Mouse (Mus musculus): Measurements from ENCODE around the gene Slc48a1. TPM values are rescaled to one million over a fixed set of nuclear protein-coding genes. Genes with fewer than 3 reads are reported as not detected.

Slc48a1 gene
- polyA plus RNA-seq, 1 experiment from 2014 or later: 98.9 TPM

- peak overlapping the region; percentile 72 for H3K4me3 ChIP-seq (ENCODE audit: low read depth, low read length)
- no peak for ATAC-seq (ENCODE audit: low read depth)
- peak overlapping the region; percentile 90 for H3K4me2 ChIP-seq (ENCODE audit: low read depth, low read length)
- H3K9ac ChIP-seq (ENCODE audit: low read depth, low read length): peak overlapping the region; percentile 71; the same call in 1 of the 2 replicates
- peaks cover 24% of the 10 kb centered on the region for H3K27me3 ChIP-seq (ENCODE audit: control insufficient read depth, insufficient read depth, low read depth, low read length)
- H3K36me3 ChIP-seq (ENCODE audit: control insufficient read depth, insufficient read depth): no peaks in the 10 kb centered on the region
- no peaks in the 10 kb centered on the region for H3K9me3 ChIP-seq (replicated peaks; ENCODE audit: control insufficient read depth, low read length)
- no peak overlapping the region for H3K27ac ChIP-seq (ENCODE audit: low read length)
- 23% methylated on average over 10 of the region's 10 CpGs for WGBS (ENCODE audit: insufficient replicate concordance)
- H3K4me1 ChIP-seq (ENCODE audit: control insufficient read depth, low read depth, low read length): peaks cover 34% of the 10 kb centered on the region
Observed at GRCm38 (mm10) chr15:97831987-97832640, 53.8 kb downstream of the Slc48a1 start.

GRCm38 (mm10) chr15:97832764-97833479 lies 54.6 kb downstream of the Slc48a1 start:
- H3K27ac ChIP-seq (ENCODE audit: low read length): no peak overlapping the region
- H3K4me3 ChIP-seq (ENCODE audit: low read depth, low read length): no peak overlapping the region
- no peak for ATAC-seq (ENCODE audit: low read depth)
- no peak overlapping the region for H3K4me2 ChIP-seq (ENCODE audit: low read depth, low read length)
- H3K9ac ChIP-seq (ENCODE audit: low read depth, low read length): no peak overlapping the region
- H3K4me1 ChIP-seq (ENCODE audit: control insufficient read depth, low read depth, low read length): peaks cover 35% of the 10 kb centered on the region
- 33% methylated on average over 9 of the region's 9 CpGs for WGBS (ENCODE audit: insufficient replicate concordance)
- no peaks in the 10 kb centered on the region for H3K9me3 ChIP-seq (replicated peaks; ENCODE audit: control insufficient read depth, low read length)
- peaks cover 24% of the 10 kb centered on the region for H3K27me3 ChIP-seq (ENCODE audit: control insufficient read depth, insufficient read depth, low read depth, low read length)
- no peaks in the 10 kb centered on the region for H3K36me3 ChIP-seq (ENCODE audit: control insufficient read depth, insufficient read depth)

- H3K9me3 ChIP-seq (replicated peaks; ENCODE audit: control insufficient read depth, low read length): no peaks in the 10 kb centered on the region
- no peak for ATAC-seq (ENCODE audit: low read depth)
- H3K9ac ChIP-seq (ENCODE audit: low read depth, low read length): no peak overlapping the region
- H3K27ac ChIP-seq (ENCODE audit: low read length): no peak overlapping the region
- no peaks in the 10 kb centered on the region for H3K36me3 ChIP-seq (ENCODE audit: control insufficient read depth, insufficient read depth)
- 56% methylated on average over 17 of the region's 17 CpGs for WGBS (ENCODE audit: insufficient replicate concordance)
- no peak overlapping the region for H3K4me3 ChIP-seq (ENCODE audit: low read depth, low read length)
- no peak overlapping the region for H3K4me2 ChIP-seq (ENCODE audit: low read depth, low read length)
- H3K4me1 ChIP-seq (ENCODE audit: control insufficient read depth, low read depth, low read length): peaks cover 25% of the 10 kb centered on the region
- peaks cover 12% of the 10 kb centered on the region for H3K27me3 ChIP-seq (ENCODE audit: control insufficient read depth, insufficient read depth, low read depth, low read length)
Observed at GRCm38 (mm10) chr15:97836153-97836893, 58.0 kb downstream of the Slc48a1 start.

GRCm38 (mm10) chr15:97836894-97837247 lies 58.6 kb downstream of the Slc48a1 start:
- H3K27me3 ChIP-seq (ENCODE audit: control insufficient read depth, insufficient read depth, low read depth, low read length): peaks cover 8% of the 10 kb centered on the region; the same call in 1 of the 2 replicates
- no peak overlapping the region for H3K4me3 ChIP-seq (ENCODE audit: low read depth, low read length)
- no peak for ATAC-seq (ENCODE audit: low read depth)
- no peaks in the 10 kb centered on the region for H3K36me3 ChIP-seq (ENCODE audit: control insufficient read depth, insufficient read depth)
- WGBS (ENCODE audit: insufficient replicate concordance): 43% methylated on average over 8 of the region's 8 CpGs
- no peak overlapping the region for H3K4me2 ChIP-seq (ENCODE audit: low read depth, low read length)
- H3K27ac ChIP-seq (ENCODE audit: low read length): no peak overlapping the region
- H3K9me3 ChIP-seq (replicated peaks; ENCODE audit: control insufficient read depth, low read length): no peaks in the 10 kb centered on the region
- H3K4me1 ChIP-seq (ENCODE audit: control insufficient read depth, low read depth, low read length): peaks cover 24% of the 10 kb centered on the region
- H3K9ac ChIP-seq (ENCODE audit: low read depth, low read length): no peak overlapping the region

- Histone ChIP-seq H3K4me2 (ENCODE audit: low read depth, low read length) (no peak overlapping the region), H3K9me3 (replicated peaks; ENCODE audit: control insufficient read depth, low read length) (no peaks in the 10 kb centered on the region), H3K9ac (ENCODE audit: low read depth, low read length) (no peak overlapping the region), H3K27ac (ENCODE audit: low read length) (no peak overlapping the region), H3K27me3 (ENCODE audit: control insufficient read depth, insufficient read depth, low read depth, low read length) (0 out of 2 replicates have a peak, but pooled peaks cover 4% of the 10 kb centered on the region), H3K36me3 (ENCODE audit: control insufficient read depth, insufficient read depth) (no peaks in the 10 kb centered on the region), H3K4me3 (ENCODE audit: low read depth, low read length) (no peak overlapping the region), H3K4me1 (ENCODE audit: control insufficient read depth, low read depth, low read length) (peaks cover 19% of the 10 kb centered on the region)
- 21% methylated on average over 6 of the region's 8 CpGs for WGBS (ENCODE audit: insufficient replicate concordance)
- no peak for ATAC-seq (ENCODE audit: low read depth)
Observed at GRCm38 (mm10) chr15:97837491-97838061, 59.3 kb downstream of the Slc48a1 start.

- no peak overlapping the region for H3K4me3 ChIP-seq (ENCODE audit: low read depth, low read length)
- no peaks in the 10 kb centered on the region for H3K9me3 ChIP-seq (replicated peaks; ENCODE audit: control insufficient read depth, low read length)
- H3K27me3 ChIP-seq (ENCODE audit: control insufficient read depth, insufficient read depth, low read depth, low read length): 0 out of 2 replicates have a peak, but pooled peaks cover 4% of the 10 kb centered on the region
- WGBS (ENCODE audit: insufficient replicate concordance): 55% methylated on average over 4 of the region's 4 CpGs
- H3K4me2 ChIP-seq (ENCODE audit: low read depth, low read length): no peak overlapping the region
- no peak overlapping the region for H3K9ac ChIP-seq (ENCODE audit: low read depth, low read length)
- peaks cover 25% of the 10 kb centered on the region for H3K4me1 ChIP-seq (ENCODE audit: control insufficient read depth, low read depth, low read length)
- H3K36me3 ChIP-seq (ENCODE audit: control insufficient read depth, insufficient read depth): no peaks in the 10 kb centered on the region
- H3K27ac ChIP-seq (ENCODE audit: low read length): no peak overlapping the region
- no peak for ATAC-seq (ENCODE audit: low read depth)
Observed at GRCm38 (mm10) chr15:97838395-97838794, 60.1 kb downstream of the Slc48a1 start.

- Histone ChIP-seq H3K4me3 (ENCODE audit: low read depth, low read length) (no peak overlapping the region), H3K9ac (ENCODE audit: low read depth, low read length) (no peak overlapping the region), H3K4me1 (ENCODE audit: control insufficient read depth, low read depth, low read length) (peaks cover 29% of the 10 kb centered on the region), H3K36me3 (ENCODE audit: control insufficient read depth, insufficient read depth) (no peaks in the 10 kb centered on the region), H3K27ac (ENCODE audit: low read length) (no peak overlapping the region), H3K27me3 (ENCODE audit: control insufficient read depth, insufficient read depth, low read depth, low read length) (no peaks in the 10 kb centered on the region), H3K4me2 (ENCODE audit: low read depth, low read length) (no peak overlapping the region), H3K9me3 (replicated peaks; ENCODE audit: control insufficient read depth, low read length) (no peaks in the 10 kb centered on the region)
- ATAC-seq (ENCODE audit: low read depth): no peak
- 52% methylated on average over 2 of the region's 2 CpGs for WGBS (ENCODE audit: insufficient replicate concordance)
Observed at GRCm38 (mm10) chr15:97839012-97839411, 60.7 kb downstream of the Slc48a1 start.

GRCm38 (mm10) chr15:97839473-97839872 lies 61.2 kb downstream of the Slc48a1 start:
- 71% methylated on average over 4 of the region's 4 CpGs for WGBS (ENCODE audit: insufficient replicate concordance)
- H3K36me3 ChIP-seq (ENCODE audit: control insufficient read depth, insufficient read depth): no peaks in the 10 kb centered on the region
- no peak overlapping the region for H3K9ac ChIP-seq (ENCODE audit: low read depth, low read length)
- H3K27ac ChIP-seq (ENCODE audit: low read length): no peak overlapping the region
- no peak overlapping the region for H3K4me3 ChIP-seq (ENCODE audit: low read depth, low read length)
- H3K4me2 ChIP-seq (ENCODE audit: low read depth, low read length): no peak overlapping the region
- ATAC-seq (ENCODE audit: low read depth): no peak
- H3K27me3 ChIP-seq (ENCODE audit: control insufficient read depth, insufficient read depth, low read depth, low read length): no peaks in the 10 kb centered on the region
- H3K4me1 ChIP-seq (ENCODE audit: control insufficient read depth, low read depth, low read length): peaks cover 34% of the 10 kb centered on the region
- no peaks in the 10 kb centered on the region for H3K9me3 ChIP-seq (replicated peaks; ENCODE audit: control insufficient read depth, low read length)
